Mouse (Mus musculus): ENCODE measurements around the gene Arhgap1.

Gene Arhgap1

DNA sequence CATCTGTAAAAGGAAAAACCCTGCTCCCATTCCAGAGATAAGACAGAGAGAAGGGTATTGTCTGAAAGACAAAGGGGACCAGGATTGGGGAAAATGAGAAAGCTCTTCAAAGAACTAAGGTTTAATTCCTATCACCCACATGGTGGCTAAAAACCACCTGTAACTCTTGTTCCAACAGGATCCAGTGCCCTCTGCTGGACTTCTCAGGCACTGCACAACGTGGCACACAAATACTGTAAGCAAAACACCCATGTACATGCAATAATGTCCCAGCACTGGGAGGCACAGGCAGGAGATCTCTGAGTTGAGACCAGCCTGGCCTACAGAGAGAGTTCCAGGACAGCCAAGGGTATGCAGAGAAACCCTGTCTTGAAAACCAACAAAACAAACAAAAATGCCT lies 2.9 kb upstream of the Arhgap1 start:
- CTCF ChIA-PET, result interaction anchor here (0.5 kb wide), 1 partner anchor 149 kb away, joined by 5 read pairs; no protein-coding TSS in a partner anchor

GRCm38 (mm10) chr2:91649152-91649551 lies 508 bp upstream of the Arhgap1 start:
- CTCF ChIA-PET, result interaction anchor here (1.0 kb wide), 1 partner anchor 61 kb away, joined by 3 read pairs; the partner anchor contains the start of genes Atg13 and Harbi1

- CTCF ChIA-PET, result interaction anchor here (0.6 to 0.8 kb wide), 3 partner anchors 119 to 798 kb away, joined by 3 to 4 read pairs (median 3); no protein-coding TSS in a partner anchor
These were observed 818 bp downstream of the Arhgap1 start for GRCm38 (mm10) chr2:91650360-91650995.

DNA sequence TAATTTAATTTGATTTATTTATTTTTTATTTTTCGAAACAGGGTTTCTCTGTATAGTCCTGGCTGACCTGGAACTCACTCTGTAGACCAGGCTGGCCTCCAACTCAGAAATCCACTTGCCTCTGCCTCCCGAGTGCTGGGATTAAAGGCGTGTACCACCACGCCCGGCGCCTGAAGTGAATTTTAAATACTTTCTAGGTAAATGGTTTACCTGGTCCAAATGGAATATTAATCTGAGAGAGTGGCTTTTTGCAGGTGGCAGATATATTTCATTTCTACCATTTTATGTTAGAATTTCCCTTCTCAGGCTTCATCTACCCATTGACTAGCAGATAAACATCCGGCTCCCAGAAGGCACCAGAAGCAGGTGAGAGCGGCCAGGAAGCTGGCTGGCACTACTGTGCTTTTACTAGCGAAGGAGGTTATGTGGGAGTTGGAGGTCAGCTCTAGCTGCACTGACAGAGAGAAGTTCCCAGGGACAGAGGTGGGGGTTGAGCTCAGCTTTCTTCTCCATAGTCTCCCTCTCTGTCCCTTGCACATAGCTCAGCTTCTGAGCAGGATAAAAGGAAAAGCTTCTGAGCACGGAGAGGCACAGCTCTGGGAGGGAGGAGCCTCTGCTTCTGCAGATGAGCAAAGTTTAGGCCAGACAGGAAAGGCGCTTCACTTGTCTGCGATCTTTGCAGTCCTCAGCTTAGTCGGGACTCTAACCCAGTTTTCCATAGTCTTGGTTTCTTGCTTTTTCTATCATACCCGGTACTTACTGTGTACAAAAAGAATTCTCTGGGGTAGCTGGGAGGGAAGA lies 2.0 kb downstream of the Arhgap1 start:
- CTCF ChIA-PET, result interaction anchor here (0.6 kb wide), 1 partner anchor 778 kb away, joined by 4 read pairs; no protein-coding TSS in a partner anchor

- CTCF ChIA-PET, result no interaction called here
These were observed 3.2 kb downstream of the Arhgap1 start for GRCm38 (mm10) chr2:91652863-91653262.

DNA sequence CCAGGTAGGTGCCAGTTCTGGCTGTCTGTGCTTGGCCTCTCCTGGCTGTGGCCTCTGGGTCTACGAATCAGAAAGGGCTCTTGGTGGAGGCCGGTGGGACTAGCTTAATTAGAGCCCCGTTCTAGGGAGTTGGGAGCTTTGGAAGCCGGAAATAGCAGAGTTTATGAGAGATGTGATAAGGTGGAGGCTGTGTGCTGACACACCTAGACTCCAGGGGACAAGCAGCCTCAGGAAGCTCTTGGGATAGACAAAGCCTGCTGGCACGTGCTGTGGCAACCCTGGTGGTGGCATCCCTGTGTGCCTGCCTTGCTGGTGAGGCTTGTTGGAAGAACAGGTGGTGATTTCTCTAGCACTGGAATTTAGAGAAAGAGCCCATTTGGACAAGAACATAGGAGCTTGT lies 5.7 kb downstream of the Arhgap1 start:
- CTCF ChIA-PET, result no interaction called here

DNA sequence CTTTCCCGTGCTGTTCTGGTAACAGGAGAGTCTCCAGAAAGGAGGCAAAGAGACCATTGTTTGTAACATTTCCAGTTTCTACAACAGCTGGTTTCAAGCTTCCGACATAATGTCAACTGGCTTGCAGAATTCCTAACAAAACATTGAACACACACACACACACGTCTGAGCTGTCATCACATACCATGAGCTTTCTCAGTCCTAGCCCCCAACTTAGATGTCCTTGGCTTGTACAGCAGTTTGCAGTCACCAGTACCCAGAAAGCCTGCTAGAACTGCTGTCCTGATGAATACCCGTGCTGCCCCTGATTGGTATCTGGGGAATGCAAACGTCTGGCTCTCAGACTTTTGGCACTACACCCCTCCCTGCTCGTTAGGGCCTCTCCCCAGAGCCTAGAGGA lies 6.2 kb downstream of the Arhgap1 start:
- CTCF ChIA-PET, result interaction anchor here (0.5 kb wide), 1 partner anchor 12 kb away, joined by 5 read pairs; no protein-coding TSS in a partner anchor

DNA sequence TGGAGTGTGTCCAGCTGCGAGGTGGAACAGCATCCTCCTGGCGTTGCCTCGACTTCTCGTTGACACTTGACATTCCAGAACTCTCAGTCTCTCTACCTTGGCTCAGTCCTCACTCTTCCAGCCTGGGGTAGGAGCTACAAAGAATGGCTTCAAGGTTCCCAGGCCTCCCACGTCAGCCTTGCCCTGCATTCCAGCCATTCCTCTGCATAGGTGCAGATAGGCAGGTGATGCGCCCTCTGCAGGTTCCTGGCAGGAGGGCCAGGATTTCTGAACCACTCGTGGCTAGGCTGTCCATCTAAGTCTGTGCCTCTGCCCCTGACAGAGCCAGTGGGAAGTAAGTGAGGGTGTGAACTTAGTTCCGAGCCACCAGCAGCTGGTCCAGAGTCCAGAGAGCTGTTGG lies 7.1 kb downstream of the Arhgap1 start:
- CTCF ChIA-PET, result no interaction called here

- CTCF ChIA-PET, result no interaction called here
These were observed 10.0 kb downstream of the Arhgap1 start for GRCm38 (mm10) chr2:91659657-91660056.

- CTCF ChIA-PET, result no interaction called here
These were observed 11.3 kb downstream of the Arhgap1 start for GRCm38 (mm10) chr2:91660981-91661380.

DNA sequence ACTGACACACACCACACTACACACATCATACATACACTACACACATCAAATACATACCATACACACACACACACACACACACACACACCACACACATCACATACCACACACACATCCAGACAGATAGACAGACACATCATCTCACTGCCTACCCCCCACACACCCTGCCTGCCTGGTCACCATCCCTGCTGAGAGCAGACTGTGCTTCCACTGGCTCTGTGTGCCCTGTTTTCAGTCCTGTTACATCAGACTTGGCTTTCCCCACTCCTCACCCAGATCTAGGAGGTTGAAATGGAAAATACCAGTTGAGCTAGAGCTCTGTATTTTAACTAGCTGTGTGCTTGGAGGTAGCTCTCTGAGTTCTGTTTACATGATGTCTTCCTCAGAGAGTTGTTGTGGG lies 15.1 kb downstream of the Arhgap1 start:
- CTCF ChIA-PET, result no interaction called here

- CTCF ChIA-PET, result no interaction called here
These were observed 16.8 kb downstream of the Arhgap1 start for GRCm38 (mm10) chr2:91666386-91666910.

DNA sequence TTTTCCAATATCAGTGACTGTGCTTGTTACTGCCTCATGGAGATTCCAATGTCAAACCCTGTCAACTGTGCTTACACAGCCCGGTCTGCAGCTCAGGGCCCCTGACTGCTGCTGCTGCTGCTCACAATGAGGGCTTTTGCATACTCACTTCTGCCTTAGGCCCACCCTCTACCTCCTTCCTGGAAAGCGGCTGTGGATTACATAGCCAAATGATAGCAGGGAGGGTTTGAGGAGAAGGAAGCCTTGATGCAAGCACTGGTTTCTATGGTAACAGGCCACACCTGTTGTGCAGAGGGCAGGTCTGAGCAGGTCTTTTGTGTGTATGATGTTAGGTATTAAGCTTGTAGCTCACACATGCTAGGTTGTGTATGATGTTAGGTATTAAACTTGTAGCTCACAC lies 18.1 kb downstream of the Arhgap1 start:
- CTCF ChIA-PET, result no interaction called here

DNA sequence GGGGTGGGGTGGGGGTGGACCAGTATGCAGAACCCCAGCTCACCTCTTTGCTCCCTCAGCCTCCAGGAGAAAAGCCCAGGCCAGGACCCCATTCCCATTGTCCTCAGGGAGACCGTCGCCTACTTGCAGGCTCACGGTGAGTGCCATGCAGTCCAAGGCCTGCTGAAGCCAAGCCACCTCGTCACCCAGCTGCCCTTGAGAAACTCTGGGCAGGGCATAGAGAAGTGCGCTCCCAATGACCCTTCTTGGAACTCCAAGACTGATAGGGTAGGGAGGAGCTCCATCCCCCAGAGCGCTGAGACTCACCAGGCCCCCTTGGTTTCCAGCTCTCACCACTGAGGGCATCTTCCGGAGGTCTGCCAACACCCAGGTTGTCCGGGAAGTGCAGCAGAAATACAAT lies 19.7 kb downstream of the Arhgap1 start:
- CTCF ChIA-PET, result no interaction called here

DNA sequence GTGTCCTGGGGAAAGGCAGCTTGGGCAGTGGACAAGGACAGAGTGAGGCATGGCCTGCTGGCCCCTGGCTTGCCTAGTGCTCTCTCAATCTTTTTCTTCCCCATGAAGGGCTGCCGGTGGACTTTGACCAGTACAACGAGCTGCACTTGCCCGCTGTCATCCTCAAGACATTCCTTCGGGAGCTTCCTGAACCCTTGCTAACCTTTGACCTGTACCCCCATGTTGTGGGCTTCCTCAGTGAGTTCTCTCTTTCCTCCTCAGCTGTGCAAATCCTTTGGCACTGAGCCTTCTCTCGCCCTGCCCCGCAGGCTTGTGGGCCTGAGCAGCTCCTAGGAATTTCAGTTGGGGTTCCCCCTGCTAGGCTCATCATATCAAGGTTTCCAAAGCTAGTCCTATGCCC lies 20.4 kb downstream of the Arhgap1 start:
- CTCF ChIA-PET, result no interaction called here

GRCm38 (mm10) chr2:91673587-91673986 lies 23.9 kb downstream of the Arhgap1 start:
- CTCF ChIA-PET, result no interaction called here

DNA sequence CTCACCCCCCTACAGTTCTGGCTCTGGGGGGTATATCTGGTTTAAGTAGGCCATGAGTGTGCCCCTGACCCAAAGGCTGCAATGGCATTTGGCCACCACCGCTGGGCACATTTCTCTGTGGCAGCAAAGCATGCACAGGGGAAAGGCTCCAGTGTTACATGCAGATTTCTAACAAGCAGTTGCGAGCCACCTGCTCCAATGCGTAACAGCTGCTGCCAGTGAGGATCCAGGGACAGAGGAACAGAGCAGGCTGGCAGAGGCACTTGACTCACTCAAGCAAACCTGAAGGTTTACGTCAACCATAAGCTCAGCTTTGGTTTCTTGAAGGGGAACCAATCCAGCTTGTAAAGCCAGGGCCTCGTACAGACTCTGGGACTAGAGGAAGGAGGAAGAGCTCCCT lies 25.2 kb downstream of the Arhgap1 start:
- CTCF ChIA-PET, result no interaction called here

GRCm38 (mm10) chr2:91676420-91676819 lies 26.8 kb downstream of the Arhgap1 start:
- CTCF ChIA-PET, result no interaction called here

DNA sequence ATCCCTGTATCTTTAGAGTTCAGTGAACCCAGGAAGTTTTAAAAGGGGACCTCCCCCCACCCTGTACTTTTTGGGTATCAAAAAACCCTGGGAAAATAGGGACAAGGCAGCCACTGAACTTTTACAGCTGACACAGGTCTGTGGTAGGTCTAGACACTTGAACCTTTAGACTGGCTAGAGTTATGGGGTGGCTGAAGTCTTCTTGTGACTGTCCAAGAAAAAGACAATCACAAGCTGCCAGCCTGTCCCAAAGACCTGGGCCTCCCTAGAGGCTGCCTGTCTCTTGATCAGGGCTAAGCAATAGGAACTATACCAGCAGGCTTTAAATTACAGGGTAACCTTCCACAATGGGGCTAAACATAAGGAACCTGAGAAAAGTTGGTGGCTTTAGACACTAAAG lies 27.3 kb downstream of the Arhgap1 start:
- CTCF ChIA-PET, result no interaction called here

- CTCF ChIA-PET, result no interaction called here
These were observed 33.2 kb downstream of the Arhgap1 start for GRCm38 (mm10) chr2:91682850-91683249.

DNA sequence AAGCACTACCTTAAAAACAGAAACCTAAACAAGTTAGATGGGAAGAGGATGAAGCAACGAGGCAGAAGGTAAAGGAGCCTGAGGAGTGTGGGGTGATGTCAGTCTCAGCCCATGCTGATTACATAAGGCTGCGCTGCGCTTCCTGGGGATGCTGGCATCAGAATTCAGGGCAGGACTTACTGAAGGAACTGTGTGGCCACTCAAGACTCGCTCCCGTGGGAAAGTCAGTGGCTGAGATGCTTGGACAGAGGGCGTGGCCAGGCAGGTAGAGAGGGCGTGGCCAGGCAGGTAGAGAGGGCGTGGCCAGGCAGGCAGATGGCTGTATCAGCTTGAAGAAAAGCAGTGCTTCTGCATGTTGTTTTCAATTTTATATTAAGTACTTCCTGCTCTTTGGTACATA lies 34.3 kb downstream of the Arhgap1 start:
- CTCF ChIA-PET, result no interaction called here

- CTCF ChIA-PET, result no interaction called here
These were observed 39.8 kb downstream of the Arhgap1 start for GRCm38 (mm10) chr2:91689452-91689851.

Measured in spleen, embryonic (tissue).